Mouse (Mus musculus): ENCODE results near the gene Gpatch2. TPM values are rescaled to one million over a fixed set of nuclear protein-coding genes. Genes with fewer than 3 reads are reported as not detected.

The Gpatch2 gene
- total RNA-seq, 4 experiments from 2014 or later: 23.3 to 35.0 (median 28.7) TPM

DNA sequence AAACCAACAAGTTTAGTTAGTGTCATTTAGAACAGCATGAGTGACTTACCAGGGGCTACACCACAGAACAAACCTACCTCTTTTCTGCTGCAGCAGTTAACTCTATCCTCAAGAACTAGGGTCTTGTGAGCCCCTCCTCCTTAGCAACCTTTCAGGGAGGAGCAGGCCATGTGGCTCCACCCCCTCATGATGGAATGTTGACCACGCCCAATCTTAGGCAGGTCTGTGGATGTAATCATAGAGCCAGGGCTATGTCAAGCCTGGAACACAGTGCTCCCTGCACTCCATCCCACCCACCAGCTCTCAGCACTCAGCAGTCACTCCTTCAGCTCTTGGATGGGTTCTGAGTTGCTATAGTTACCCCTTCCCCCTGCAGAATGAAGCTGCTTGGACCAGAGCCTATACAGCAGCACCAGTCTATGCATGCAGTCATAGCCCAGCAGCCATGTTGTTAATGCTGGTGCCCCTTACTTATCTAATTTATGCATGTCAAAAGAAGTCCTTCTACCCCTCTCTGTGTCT lies 35.5 kb downstream of the Gpatch2 start:
- no peak for DNase-seq

DNA sequence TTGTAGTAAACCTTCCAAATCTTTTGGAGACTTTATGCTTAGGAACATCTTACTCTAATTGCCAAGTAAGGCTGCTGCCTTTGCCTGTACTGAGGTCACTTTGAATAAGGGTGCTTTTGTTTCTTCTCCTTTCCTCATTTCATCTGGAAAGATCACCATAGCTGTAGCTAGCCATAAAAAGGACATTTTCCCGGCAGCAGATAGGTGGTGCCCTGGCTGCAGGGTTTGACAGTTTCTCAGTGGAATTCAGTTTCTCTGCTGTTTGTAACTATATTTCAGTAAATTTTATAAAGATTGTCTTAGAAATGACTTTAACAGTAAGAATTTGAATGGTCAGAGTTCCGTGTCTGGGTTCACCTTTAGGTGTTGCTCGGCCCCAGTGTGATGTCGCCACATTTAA lies 43.4 kb downstream of the Gpatch2 start:
- DNase-seq: no peak

DNA sequence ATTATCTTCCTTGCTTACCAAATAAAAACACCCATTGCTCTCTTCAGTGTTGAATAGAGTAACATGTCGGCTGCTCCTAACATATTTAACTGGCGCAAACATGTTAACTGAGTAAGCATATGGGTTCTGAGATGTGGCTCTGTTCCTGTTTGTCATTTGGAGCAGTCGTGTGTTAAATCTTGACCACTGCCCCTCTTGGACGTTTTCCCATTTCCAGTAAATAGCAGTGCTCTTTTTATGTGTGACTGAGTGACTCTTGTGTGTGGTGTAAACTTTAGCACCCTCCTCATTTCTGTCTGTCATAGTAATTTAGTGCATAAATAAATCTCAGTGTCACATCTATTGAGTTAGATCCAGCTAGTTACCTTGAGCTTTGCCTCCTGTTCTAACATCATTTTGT lies 52.3 kb downstream of the Gpatch2 start:
- no peak for DNase-seq

DNA sequence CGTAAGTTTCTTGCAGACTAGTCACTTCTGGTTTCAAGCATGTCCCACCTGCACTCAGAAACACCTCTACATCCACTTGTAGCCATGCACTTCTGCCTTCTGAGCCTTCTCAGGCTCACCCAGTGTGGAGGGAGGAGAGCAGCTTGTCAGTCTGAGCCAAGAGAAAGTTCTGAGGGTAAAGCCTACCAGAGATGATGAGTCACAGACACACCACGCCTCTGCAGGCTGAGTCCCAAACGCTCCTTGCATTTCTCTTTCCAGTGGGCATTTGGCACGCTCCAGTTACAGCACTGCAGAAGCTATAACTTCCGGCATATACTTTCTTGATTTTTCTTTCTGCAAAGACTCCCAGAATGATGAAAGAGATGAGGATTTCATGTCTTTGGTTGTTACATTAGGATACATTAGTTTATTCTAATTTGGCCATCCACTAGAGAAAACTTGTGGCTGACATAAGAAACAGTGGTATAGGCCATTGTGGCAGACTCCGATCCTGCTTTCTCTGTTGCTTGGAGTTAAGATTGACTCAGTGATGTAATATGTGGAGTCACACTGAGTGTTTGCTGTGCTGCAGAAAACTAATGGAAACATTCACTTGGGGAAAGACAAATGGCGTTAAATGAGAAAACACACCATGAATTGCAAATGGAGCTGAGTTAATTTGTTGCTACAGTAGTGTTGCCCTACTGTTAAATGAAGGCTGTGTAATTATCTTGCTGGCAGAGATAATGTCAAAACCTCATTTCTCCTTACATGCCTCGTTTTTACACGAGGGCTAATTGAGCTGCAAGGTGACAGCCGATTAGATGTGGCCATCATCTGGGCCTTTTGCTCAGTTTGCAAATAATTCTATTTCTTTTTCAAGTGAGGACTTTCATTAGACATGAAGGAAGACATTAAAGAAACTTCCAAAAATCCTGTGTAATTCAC lies 55.3 kb downstream of the Gpatch2 start:
- no peak for DNase-seq

DNA sequence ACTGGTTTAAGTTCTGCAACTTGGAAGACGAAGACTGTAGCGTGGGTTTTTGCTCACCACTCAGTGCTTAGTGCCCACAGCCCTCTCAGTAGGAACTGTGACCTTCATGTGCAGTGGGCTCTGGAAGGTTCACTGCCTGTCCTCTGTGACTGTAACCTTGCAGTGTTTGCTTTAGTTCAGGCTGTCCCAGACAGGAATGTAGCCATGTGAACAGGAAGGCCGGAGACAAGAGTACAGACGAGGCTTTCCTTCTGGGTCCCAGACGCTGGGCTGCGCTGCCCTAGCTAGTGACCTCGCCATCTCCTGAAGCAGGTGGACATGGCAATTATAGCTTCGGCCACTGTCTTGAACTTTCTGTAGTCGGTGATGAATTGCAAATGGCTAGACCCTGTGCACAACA lies 62.0 kb downstream of the Gpatch2 start:
- no peak for DNase-seq

DNA sequence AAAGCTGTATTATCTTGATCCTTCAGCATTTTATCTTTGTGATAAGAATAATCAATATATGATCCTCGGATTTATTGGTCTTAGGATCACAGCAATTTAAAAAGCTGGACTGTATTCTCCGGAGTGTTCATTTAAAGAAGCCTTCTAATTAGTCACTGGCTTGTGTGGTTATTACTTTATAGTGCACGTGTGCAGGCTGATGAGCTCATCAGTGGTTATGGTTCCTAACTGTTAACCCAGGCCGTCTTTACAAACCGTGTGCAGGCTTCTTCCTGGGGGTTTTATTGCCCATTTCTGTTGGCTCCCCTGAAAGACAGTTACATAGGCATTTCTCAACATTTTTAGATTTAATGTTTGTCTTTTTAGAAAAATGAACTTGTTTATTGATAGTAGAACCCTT lies 63.2 kb downstream of the Gpatch2 start:
- DNase-seq: no peak

DNA sequence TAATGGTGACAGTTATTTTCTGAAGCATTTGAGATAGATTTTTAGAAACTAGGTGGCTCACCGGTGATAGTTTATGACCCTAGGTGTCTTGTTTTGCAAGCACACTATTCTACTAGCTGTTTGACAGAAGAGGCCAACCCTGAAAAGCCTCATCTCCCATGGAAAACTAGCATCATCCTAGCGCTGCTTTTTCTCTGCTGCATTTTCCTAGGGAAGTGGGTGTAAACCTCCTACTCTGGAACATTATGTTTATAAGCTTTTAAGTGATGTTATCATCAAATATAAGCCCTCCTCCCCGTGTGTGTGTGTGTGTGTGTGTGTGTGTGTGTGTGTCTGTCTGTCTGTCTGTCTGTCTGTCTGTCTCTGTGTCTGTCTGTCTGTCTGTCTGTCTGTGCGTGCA lies 64.5 kb downstream of the Gpatch2 start:
- DNase-seq: no peak

DNA sequence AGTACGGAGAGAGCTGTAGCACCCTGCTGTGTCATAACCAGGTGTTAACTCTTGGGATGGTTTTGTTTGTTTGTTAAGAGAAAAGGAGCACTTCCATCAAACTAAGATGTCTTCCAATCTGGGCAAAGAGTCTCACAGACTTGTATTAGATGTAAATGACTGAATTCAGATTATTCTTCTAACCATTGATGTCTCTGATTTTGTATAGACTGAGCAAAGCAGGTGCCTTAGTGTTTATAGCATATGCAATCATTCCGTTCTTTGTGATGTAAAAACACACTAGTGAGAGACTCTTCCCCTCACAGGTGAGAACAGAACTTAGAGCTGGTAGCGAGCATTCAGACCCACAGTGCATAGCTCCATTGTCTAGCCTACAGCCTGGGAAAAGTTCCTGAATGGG lies 67.0 kb downstream of the Gpatch2 start:
- DNase-seq: no peak

DNA sequence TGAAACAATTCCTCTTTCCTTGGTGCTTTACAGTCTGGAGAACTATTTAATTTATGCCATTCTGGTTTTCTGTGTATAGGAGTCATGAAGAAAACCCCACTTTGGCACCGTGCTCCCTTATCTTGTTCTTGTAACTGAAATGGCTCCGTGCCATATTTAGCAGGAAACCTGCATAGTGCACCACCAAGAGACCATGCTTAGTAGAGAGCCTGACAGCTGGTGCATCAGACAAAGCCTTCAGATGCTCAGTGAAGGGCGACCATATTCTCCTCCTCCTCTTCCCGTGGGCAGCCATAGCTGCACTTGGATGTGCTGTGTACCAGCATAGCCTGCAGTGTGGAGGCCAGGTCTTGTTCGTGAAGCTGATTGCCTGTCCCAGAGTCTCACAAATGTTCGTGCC lies 67.5 kb downstream of the Gpatch2 start:
- no peak for DNase-seq

DNA sequence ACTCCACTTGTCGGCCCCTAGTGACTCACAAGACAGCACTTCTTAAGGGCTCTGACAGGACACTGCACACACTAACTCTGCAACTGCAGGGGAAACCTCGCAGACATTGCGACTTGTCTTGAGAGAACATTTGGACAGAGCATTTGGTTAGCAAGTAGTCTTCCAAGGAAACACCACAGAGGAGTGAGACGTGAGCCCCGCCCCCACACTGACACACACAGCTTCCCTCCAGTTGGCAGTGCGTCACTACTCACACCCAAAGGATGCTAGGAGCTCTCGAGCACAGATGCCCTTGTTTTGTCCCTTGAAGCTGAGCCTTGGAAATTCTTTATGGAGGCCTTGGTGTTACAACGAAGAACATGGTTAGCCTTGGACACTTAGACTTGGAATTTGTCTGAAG lies 70.4 kb downstream of the Gpatch2 start:
- no peak for DNase-seq

DNA sequence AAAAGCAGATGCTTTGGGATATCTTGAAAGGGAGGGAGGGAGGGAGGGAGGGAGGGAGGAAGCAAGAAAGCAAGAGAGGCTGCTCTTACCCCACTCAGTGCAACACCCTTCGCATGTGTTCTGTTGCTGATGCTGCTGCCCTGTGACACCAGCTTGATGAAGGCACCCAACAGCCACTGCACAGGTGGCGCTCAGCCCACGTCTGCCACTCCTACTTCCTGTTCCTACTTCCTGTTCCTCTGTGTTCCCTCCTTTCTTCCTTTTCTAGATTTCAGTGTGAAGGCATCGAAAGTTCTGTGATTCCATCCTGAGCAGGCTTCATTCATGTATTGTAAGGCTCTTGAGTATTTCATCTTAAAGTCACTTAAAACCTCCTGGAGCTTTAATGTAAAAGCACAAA lies 71.1 kb downstream of the Gpatch2 start:
- DNase-seq: no peak

DNA sequence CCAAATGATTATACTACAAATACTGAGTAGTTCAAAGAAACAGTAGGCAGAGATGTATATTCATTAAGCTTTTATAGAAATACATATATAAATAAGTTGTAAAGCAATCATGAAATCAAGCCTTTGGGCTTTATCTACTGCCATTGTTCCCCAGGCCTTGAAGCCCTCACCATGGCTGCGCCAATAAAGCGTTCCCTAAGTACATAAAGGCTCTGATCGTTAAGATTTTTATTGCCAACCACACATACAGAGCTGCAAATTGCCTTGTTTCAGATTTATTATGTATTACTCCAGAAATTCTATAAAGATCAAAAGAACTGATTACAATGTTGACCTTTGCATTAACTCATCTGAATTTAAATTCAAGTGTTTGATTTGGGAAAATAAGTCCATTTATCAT lies 71.6 kb downstream of the Gpatch2 start:
- DNase-seq: no peak

DNA sequence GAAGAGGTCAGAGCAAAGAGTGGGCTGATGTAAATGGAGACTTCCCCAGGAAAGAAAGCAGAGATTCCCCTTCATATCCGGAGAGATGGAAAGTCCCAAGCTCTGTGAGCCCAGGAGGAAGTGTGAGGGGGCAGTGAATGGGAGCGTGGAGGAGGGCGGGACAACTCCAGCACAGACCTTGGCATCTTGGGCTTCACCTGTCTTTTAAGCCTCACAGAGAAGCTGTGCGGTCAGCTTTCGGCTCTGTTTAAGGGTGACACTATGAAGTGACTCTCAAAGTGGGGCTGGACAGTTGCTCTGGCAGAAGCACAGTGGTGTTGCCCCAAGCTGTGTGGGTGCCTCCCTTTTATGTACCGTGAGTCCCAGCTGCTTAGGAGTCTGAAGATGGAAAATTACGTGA lies 74.9 kb downstream of the Gpatch2 start:
- no peak for DNase-seq

DNA sequence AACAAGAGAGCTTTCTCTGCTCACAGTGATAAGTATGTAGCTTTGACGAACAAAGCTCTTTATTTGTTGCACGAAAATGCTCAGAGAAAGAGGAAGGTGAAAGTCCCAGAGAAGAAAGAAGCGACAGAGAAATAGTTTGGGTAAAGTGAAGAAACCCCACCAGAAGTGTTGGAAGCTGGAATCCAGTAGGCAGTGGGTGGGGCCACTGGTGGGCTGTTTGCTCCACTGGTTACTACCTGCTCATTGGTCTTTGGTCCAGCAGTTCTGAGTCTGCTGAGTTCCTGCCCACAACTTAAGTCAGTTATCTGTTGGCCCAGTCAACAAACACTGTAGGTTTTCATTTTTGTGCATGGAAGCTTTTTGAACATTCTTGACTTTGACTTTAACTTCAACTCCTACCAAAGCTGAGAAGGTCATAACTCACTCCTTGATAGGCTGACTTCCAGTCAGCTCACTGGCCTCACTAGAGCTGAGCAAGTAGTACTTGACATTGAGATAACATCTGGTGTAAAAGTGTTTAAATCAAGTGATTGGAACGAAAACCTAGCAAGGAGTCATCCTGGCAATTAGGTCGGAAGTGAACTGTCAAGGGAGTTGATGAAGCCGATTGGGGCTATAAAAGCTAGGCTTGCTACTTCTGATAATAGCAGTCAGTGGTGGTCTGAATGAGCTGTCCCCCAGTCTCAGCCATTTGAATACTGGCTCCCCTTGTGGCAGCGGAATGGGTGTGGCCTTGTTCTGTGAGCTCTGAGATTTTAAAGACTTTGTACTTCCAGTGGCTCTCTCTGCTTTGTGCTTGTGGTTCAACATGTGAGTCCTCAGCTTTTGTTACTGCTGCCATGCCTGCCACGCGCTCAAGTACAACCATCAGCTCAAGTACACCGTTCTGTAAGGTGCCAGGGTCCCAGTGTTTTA lies 76.4 kb downstream of the Gpatch2 start:
- no peak for DNase-seq

DNA sequence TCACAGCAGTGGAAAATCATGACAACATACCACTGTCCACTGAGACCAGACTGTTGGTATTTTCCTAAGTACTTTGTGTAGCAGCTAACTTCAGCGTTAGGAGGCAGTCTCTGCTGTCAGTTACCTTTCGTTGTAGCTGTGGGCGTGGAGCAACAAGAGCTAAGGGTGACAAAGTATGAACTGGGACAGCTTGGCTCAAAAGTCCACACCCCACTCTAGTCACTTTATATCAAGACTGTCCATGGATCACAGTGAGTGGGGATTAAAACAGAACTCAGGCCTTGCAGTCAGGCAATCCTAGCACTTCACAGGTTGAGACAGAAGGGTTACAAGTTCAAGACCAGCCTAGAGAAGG lies 77.1 kb downstream of the Gpatch2 start:
- no peak for DNase-seq

DNA sequence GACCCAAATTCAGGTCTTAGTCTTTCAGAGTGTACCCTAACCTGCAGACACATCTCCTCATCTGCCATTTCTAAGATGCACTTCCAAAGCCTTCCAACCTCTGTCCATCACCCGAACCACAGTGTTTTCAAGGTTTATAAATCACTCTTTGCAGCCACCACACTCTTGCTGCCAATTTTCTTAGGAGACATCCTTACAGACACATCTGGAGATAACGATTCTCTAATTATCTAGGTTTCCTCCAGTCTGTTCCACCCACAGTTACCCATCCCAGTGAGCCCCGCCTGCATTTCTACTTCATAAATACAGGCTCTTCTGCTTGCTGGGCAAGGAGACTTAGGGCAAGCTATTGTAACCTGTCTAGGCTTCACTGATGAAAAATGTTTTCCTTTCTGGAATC lies 77.9 kb downstream of the Gpatch2 start:
- no peak for DNase-seq

DNA sequence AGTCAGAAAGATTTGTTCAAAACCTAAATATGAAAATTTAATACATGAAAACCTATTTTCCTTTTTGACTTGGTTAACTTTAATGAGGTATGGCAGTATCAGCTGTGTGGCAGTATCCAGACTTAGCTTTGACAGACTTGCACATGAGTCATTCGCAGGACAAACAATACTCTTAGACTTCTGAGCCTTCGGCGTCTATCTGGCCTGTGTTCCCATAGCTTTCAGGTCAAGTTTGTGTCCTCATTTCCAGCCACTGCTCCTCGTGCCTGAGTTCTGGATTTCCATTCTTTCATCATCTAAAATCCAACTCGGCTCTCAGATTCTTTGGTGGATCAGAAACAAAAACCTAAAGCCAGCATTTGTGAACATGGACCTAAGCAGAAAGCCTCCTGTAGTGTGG lies 79.2 kb downstream of the Gpatch2 start:
- DNase-seq: no peak

DNA sequence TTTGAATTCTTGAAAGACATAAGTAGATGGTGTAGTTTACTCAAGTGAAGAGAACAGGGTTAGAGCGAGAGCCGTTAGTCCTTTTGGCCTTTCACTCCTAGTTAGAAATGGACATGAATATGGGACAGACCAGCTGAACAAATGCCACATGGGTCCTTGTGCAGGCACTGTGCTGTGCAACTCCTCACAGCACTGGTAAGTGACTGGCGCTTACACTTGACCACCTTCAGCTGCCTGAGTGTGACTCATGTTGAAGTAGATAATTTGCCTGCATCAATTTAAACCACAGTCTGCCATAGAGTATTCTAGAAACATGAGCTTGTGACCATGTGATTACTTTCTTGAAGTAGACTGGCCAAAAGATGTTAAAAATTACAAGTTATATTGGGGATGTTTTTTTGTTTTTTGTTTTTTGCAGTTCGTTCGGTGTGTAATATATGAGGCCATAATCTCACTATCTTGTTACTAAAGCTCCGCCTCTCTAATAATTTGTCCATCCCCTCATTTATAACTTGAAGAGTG lies 79.8 kb downstream of the Gpatch2 start:
- no peak for DNase-seq

DNA sequence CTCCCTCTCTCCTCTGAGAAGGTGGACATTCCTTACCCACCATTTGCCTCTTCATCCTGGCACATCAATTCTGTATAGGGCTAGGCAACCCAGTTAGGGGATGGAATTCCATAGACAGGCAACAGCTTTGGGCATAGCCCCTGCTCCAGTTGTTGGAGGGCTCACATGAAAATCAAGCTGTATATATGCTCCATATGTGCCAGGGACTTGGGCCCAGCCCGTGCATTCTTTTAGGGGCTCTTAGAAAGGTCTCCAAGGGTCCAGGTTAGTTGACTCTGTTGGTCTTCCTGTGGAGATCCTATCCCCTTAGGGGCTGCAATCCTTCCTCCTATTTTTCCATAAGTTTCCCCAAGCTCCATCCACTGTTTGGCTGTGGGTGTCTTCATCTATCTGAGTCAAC lies 80.4 kb downstream of the Gpatch2 start:
- DNase-seq: no peak

DNA sequence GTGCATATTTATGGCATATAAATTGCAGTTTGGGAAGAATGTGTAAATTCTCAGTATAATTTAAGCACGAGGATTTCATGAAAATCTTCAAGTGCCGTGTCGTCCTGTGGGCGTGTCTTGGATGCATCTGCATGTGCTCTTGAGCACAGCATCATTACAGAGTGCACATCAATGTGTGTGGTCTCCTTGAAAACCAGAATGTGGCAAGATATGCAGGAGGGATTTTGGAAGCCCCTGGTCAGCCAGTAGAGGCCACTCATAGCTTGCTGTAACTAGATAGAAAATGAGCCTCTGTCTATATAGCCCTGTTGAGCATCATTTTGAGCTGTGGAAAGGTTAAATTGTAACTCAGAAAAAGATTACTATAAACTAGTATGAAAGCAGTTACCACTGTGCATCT lies 83.9 kb downstream of the Gpatch2 start:
- DNase-seq: no peak

DNA sequence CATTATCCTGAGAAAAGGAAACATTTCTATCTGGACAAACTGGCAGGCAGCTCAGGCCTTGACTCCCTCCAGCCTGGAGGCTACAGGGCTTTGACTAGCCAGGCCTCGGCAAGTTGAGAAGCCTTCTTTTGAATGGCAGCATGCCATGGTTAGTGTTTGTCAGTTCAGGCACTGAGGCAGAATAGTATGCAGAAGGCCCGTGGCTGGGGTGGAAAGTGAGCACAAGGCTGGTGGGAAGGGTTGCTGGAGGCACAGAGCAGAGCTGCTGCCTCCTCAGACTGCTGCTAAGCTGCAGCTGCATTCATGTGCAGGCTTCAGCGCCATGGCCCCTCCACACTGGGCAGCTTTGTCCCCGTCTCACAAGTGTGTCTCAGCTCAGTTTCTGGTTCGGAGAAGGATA lies 85.3 kb downstream of the Gpatch2 start:
- DNase-seq: no peak

DNA sequence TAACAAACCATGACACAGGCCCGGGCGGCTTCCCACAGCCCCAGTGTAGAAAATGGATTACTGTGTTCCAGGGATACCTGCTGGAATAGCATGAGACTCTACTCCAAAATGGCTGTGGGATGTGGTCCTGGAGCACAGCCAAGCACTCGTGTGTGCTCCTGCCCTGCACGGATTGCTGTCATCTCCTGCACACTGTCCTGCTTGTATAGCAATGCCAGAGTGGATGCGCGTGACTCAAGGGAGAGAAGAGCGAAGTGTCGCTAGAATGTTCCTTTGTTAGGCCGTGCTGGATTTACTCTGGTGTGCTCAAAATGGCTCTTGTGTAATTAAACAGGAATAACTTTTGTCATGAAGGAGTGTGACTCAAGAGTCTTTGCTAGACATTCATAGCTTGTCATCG lies 87.9 kb downstream of the Gpatch2 start:
- no peak for DNase-seq

DNA sequence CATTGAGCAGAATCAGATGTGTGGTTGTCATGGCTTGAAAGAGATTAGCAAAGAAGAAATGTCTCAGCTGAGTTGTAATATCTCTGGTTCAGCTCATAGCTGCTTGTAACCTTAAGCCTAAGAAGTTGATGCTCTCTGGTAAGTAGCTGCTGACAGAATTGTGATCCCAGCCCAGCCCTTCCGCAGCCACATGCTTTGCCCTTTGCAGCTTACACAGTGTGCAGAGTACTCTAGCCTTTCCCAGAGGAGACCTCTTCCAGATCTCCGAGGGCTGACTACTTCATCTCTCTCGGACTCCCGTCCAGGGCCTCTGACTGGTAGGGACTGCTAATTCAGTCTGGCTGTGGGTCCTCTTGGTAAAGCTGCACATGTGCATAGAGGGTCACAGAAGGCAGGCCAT lies 92.0 kb downstream of the Gpatch2 start:
- DNase-seq: no peak
